Mouse (Mus musculus): ENCODE measurements around the gene Syn1.

- TF ChIP-seq POLR2A (IDR thresholded peaks at IDR 0.05; ENCODE audit: low read depth, low read length) (no peak), CTCF (IDR thresholded peaks at IDR 0.05; ENCODE audit: extremely low read depth, insufficient read depth, insufficient read length, insufficient replicate concordance) (peak; percentile 29; the same call in 1 of the 2 replicates)
These were observed 100.9 kb downstream of the Syn1 start for GRCm38 (mm10) chrX:20819708-20820426.
